Mouse (Mus musculus) kidney, adult 2 months (tissue): Measurements from ENCODE around the gene Fkbp5. TPM values are rescaled to one million over a fixed set of nuclear protein-coding genes. Genes with fewer than 3 reads are reported as not detected.

Experiments used
- DNase-seq: peaks from one replicate; pipeline ENCODE4 v3.0.0; 2021
- H3K27ac ChIP-seq: fragments of 200-500 bp; 2 replicates; pipeline ENCODE4 v1.5.1; 2012; ENCODE audit warnings: low read depth, low read length, control low read depth, inconsistent platforms; ENCODE audit not compliant: insufficient read depth
- H3K27me3 ChIP-seq: fragments of 200-500 bp; replicated peaks from 2 replicates; pipeline ENCODE4 v1.6.1; 2012; ENCODE audit warnings: mild to moderate bottlenecking, moderate library complexity, low read length, inconsistent platforms; ENCODE audit not compliant: control insufficient read depth, insufficient read depth
- H3K36me3 ChIP-seq: fragments of 200-500 bp; 2 replicates; pipeline ENCODE4 v1.6.1; 2012; ENCODE audit warnings: mild to moderate bottlenecking, moderate library complexity, low read length, inconsistent platforms; ENCODE audit not compliant: control insufficient read depth, insufficient read depth
- H3K4me1 ChIP-seq: fragments of 200-500 bp; 2 replicates; pipeline ENCODE4 v1.6.1; 2011; ENCODE audit warnings: low read length; ENCODE audit not compliant: control insufficient read depth, insufficient read depth
- H3K4me3 ChIP-seq: fragments of 200-500 bp; 2 replicates; pipeline ENCODE4 v1.5.1; 2011; ENCODE audit warnings: mild to moderate bottlenecking, low read depth, low read length, control low read depth; ENCODE audit not compliant: insufficient read depth
- CTCF ChIP-seq: fragments of 200-500 bp; conservative IDR thresholded peaks from 2 replicates; pipeline ENCODE4 v1.5.1; 2011; ENCODE audit warnings: low read depth, mild to moderate bottlenecking, control low read depth, low read length, moderate library complexity, mixed read lengths; ENCODE audit not compliant: insufficient read depth, insufficient read length
- POLR2A ChIP-seq: fragments of 200-500 bp; IDR thresholded peaks from one replicate; pipeline ENCODE4 v1.6.1; 2011; ENCODE audit warnings: low read depth, low read length, control low read depth
- WGBS: fragments of 180-500 bp; shearing (Covaris S2); methylation state at CpG from one replicate; pipeline ENCODE4 v1.1.7; 2018; 5-methylcytosine and 5-hydroxymethylcytosine counted together
- polyA plus RNA-seq: library from polyadenylated mRNA; depleted of rRNA; stranded (reverse); fragments of >200 nt; gene quantifications from 2 replicates; pipeline ENCODE4 v1.2.3, GENCODE M21; 2012

The Fkbp5 gene
- polyA plus RNA-seq, 1 experiment: 13.4 TPM

DNA sequence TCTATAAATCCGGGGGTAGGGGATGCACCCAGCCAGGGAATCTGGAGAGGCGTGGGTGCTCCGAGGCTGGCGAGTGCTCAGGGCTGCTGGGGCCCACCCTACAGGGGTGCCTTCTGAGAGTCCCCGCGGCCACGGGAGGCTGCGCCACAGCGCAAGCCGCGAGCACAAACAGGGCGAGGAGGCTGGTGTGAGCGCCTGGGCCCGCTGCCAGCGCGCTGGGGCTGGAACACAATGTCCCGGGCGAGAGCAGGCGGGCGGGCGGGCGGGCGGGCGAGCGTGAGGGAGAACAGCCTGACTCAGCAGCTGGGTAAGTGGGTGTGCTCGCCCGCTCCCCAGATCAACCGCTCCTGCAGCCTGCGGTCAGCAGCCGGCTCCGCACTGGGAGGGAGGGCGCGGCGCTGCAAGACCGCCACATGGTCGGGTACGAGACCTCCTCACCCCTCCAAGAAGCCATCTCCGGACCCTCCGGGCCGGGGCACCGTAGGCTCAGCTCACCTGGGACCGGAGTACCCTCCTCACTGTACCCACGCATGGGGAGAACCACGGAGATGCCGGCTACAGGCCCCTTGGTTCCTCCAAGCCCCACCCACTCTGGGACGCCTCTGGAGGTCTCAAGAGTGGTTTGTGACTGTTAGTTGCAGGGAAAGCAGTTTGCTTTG is 758 bp upstream of the Fkbp5 start:
- TF ChIP-seq POLR2A (no peak), CTCF (no peak)
- WGBS: 2% methylated on average over 46 of the region's 46 CpGs
- H3K27ac ChIP-seq: peak overlapping the region; percentile 98
- H3K4me3 ChIP-seq: peak overlapping the region; percentile 72
- DNase-seq: peak; percentile 97
- H3K27me3 ChIP-seq: no peaks in the 10 kb centered on the region
- H3K36me3 ChIP-seq: no peaks in the 10 kb centered on the region
- peaks cover 52% of the 10 kb centered on the region for H3K4me1 ChIP-seq

GRCm38 (mm10) chr17:28516881-28517280 is 446 bp downstream of the Fkbp5 start:
- Histone ChIP-seq H3K27me3 (no peaks in the 10 kb centered on the region), H3K4me3 (no peak overlapping the region; the same call in 1 of the 2 replicates), H3K36me3 (no peaks in the 10 kb centered on the region), H3K27ac (peak overlapping the region; percentile 3), H3K4me1 (peaks cover 57% of the 10 kb centered on the region)
- DNase-seq: no peak
- no peak for TF ChIP-seq POLR2A
- TF ChIP-seq CTCF: no peak
- WGBS: 88% methylated on average over 4 of the region's 4 CpGs

DNA sequence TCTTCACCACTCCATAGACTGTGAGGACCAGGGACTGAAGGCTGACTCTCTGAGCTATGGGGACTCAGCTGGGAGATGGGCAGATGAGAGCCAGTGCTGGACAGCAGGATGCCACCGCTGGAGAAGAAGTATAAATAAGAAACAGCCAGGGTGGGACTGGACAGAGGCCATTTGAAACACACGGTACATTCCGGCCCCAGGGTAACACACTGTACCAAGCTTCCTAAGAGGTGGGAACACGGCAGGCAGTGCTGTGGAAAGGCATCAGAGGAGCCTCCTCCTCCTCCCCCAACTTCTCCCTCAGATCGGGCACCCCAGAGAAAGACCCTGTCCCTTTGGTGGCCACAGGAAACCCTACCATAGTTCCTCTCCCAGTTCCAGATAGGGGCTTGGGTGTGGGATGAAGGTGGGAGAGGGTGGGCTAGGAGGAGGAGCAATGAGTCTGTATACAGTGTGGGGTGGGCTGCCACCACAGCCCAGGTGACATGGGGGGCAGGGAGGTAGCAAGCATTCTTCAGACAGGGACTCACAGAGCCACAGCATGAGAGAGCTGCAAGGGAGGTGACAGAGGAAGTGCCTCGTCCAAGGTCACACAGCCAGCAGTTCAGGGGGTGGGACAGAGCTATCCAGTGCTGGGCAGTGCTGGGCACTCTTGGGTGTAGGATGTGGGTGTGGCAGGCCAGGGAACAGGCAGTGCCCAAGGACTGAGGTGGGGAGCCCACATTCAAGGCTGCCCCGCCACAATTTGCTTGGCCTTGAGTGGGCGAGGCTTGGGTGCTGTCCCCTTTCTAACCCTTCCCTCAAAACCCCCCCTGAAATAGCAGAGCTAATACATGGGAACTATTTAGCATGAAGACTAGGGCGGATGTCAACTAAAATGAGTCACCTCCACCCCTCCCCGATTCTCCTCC is 1.6 kb downstream of the Fkbp5 start:
- Histone ChIP-seq H3K4me3 (no peak overlapping the region; the same call in 1 of the 2 replicates), H3K27ac (peak overlapping the region; percentile 12), H3K4me1 (peaks cover 56% of the 10 kb centered on the region), H3K27me3 (no peaks in the 10 kb centered on the region), H3K36me3 (no peaks in the 10 kb centered on the region)
- WGBS: 38% methylated on average over 10 of the region's 10 CpGs
- DNase-seq: peak; percentile 72
- TF ChIP-seq CTCF: no peak
- TF ChIP-seq POLR2A: no peak

- peak; percentile 18 for DNase-seq
- Histone ChIP-seq H3K27me3 (no peaks in the 10 kb centered on the region), H3K36me3 (no peaks in the 10 kb centered on the region), H3K4me3 (no peak overlapping the region), H3K4me1 (peaks cover 56% of the 10 kb centered on the region), H3K27ac (peak overlapping the region; percentile 40; the same call in 1 of the 2 replicates)
- no peak for TF ChIP-seq CTCF
- no peak for TF ChIP-seq POLR2A
- 80% methylated on average over 5 of the region's 5 CpGs for WGBS
Measured at GRCm38 (mm10) chr17:28514555-28514954, 2.8 kb downstream of the Fkbp5 start.

GRCm38 (mm10) chr17:28513844-28514243 is 3.5 kb downstream of the Fkbp5 start:
- no peak for TF ChIP-seq CTCF
- TF ChIP-seq POLR2A: no peak
- Histone ChIP-seq H3K27ac (peak overlapping the region; percentile 40), H3K27me3 (no peaks in the 10 kb centered on the region), H3K4me3 (no peak overlapping the region), H3K36me3 (no peaks in the 10 kb centered on the region), H3K4me1 (peaks cover 51% of the 10 kb centered on the region)
- 38% methylated on average over 7 of the region's 7 CpGs for WGBS
- DNase-seq: peak; percentile 55

DNA sequence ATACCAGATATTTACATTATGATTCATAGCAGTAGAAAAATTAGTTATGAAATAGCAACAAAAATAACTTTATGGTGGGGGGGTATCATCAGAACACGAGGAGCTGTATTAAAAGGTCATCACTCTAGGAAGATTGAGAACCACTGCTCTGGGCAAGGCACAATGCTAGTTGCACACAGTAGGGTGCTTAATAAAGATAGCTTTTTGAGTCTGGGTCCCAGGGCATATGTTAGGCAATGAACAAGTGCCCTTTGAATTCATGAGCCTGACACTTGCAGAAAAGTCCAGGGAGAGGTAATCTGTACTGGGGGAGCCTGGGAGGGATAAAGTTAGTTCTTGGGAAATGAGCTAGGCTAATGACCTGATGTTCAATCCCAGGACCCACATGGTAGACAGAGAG is 4.0 kb downstream of the Fkbp5 start:
- Histone ChIP-seq H3K4me1 (peaks cover 45% of the 10 kb centered on the region), H3K27ac (peak overlapping the region; percentile 40), H3K36me3 (no peaks in the 10 kb centered on the region), H3K27me3 (no peaks in the 10 kb centered on the region), H3K4me3 (no peak overlapping the region)
- DNase-seq: no peak
- TF ChIP-seq CTCF (no peak), POLR2A (no peak)
- 44% methylated on average over 1 of the region's 1 CpGs for WGBS

- peak overlapping the region; percentile 40 for H3K27ac ChIP-seq
- peaks cover 44% of the 10 kb centered on the region for H3K4me1 ChIP-seq
- TF ChIP-seq CTCF: peak; percentile 23; the same call in 1 of the 2 replicates
- TF ChIP-seq POLR2A: peak; percentile 62
- no peak overlapping the region for H3K4me3 ChIP-seq
- WGBS: 8% methylated on average over 6 of the region's 6 CpGs
- DNase-seq: peak; percentile 96
- H3K27me3 ChIP-seq: no peaks in the 10 kb centered on the region
- H3K36me3 ChIP-seq: no peaks in the 10 kb centered on the region
Measured at GRCm38 (mm10) chr17:28512696-28513095, 4.6 kb downstream of the Fkbp5 start.
